In the genomic region with DNA sequence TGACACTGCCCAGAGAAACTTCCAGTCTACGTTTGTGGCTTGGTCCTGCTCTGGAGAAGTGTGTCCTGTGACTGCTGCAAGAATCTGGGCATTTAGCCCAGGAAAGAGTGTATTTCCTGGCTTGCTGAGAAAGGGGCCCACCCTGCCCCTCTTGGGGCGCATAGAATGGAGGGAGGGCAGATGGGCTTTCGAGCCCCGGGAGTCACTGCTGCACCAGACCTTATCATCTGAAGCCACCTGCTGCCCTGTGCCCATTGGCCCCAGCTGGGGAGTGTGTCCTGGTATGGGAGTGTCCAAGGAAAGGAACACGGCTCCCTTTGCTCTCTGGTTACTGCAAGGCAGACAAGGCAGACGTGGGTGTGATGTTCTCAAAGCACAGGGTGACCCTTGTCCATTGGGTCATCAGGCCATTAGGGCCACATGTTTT, we compare ENCODE assay signal across 8 mouse cellular contexts. TPM values are rescaled to one million over a fixed set of nuclear protein-coding genes. Genes with fewer than 3 reads are reported as not detected.
DNase-seq lines count a peak whose midpoint lies in the region; ATAC-seq lines count a peak whose summit lies in the region.

No protein-coding gene starts in this region.

- peaks cover 56% of the 10 kb centered on the region for H3K4me1 ChIP-seq in midbrain, embryonic 10.5 days
- H3K4me1 ChIP-seq in midbrain, embryonic 11.5 days (ENCODE audit: control insufficient read depth, insufficient read depth, low read length), result peaks cover 34% of the 10 kb centered on the region
- H3K4me1 ChIP-seq in heart, embryonic 14.5 days (ENCODE audit: control insufficient read depth in 2 of 2, insufficient read depth in 2 of 2, low read length in 2 of 2), result peaks cover 65 to 74% of the 10 kb centered on the region in 2 experiments
- H3K4me1 ChIP-seq in limb, embryonic 13.5 days, result peaks cover 70% of the 10 kb centered on the region
- H3K4me1 ChIP-seq in stomach, embryonic 14.5 days (ENCODE audit: control insufficient read depth, insufficient read depth, low read length), result peaks cover 47% of the 10 kb centered on the region

- H3K27me3 ChIP-seq in midbrain, embryonic 10.5 days (ENCODE audit: low read depth, poor library complexity, severe bottlenecking), result no peaks in the 10 kb centered on the region
- H3K27me3 ChIP-seq in midbrain, embryonic 11.5 days (ENCODE audit: control insufficient read depth, insufficient read depth, low read length), result no peaks in the 10 kb centered on the region
- H3K27me3 ChIP-seq in heart, embryonic 14.5 days (ENCODE audit: control insufficient read depth, insufficient read depth, low read length), result no peaks in the 10 kb centered on the region
- H3K27me3 ChIP-seq in limb, embryonic 13.5 days, result no peaks in the 10 kb centered on the region
- no peaks in the 10 kb centered on the region for H3K27me3 ChIP-seq in stomach, embryonic 14.5 days (ENCODE audit: control insufficient read depth, insufficient read depth, low read length)

- no peak overlapping the region for H3K4me2 ChIP-seq in midbrain, embryonic 11.5 days
- H3K4me2 ChIP-seq in heart, embryonic 14.5 days (ENCODE audit: low read length), result peak overlapping the region; percentile 40
- H3K4me2 ChIP-seq in limb, embryonic 13.5 days (replicated peaks), result 0 out of 2 replicates have a peak overlapping the region, but pooled peaks have one; percentile 11
- H3K4me2 ChIP-seq in stomach, embryonic 14.5 days (replicated peaks; ENCODE audit: low read depth, low read length), result no peak overlapping the region

- no peak for ATAC-seq in midbrain, embryonic 11.5 days (ENCODE audit: low FRiP score)
- peak; percentile 74 for ATAC-seq in heart, embryonic 14.5 days (ENCODE audit: insufficient number of reproducible peaks, insufficient read depth, low FRiP score, low read depth)
- peak; percentile 64 for ATAC-seq in limb, embryonic 13.5 days (ENCODE audit: low FRiP score, low read depth)
- peak; percentile 78 for ATAC-seq in stomach, embryonic 14.5 days (ENCODE audit: insufficient number of reproducible peaks, insufficient read depth, low FRiP score, low read depth)

- no peak overlapping the region for H3K4me3 ChIP-seq in midbrain, embryonic 10.5 days
- no peak overlapping the region for H3K4me3 ChIP-seq in midbrain, embryonic 11.5 days (ENCODE audit: low read depth, low read length)
- no peak overlapping the region for H3K4me3 ChIP-seq in heart, embryonic 14.5 days (ENCODE audit: control insufficient read depth in 1 of 2, insufficient read depth in 1 of 2, low read depth in 1 of 2, low read length in 2 of 2)
- H3K4me3 ChIP-seq in limb, embryonic 13.5 days, result no peak overlapping the region
- H3K4me3 ChIP-seq in stomach, embryonic 14.5 days (ENCODE audit: low read depth, low read length), result no peak overlapping the region

- H3K36me3 ChIP-seq in midbrain, embryonic 10.5 days, result peaks cover 7% of the 10 kb centered on the region
- no peaks in the 10 kb centered on the region for H3K36me3 ChIP-seq in midbrain, embryonic 11.5 days (ENCODE audit: control insufficient read depth, insufficient read depth, low read length)
- H3K36me3 ChIP-seq in heart, embryonic 14.5 days (ENCODE audit: control insufficient read depth, insufficient read depth, low read length), result no peaks in the 10 kb centered on the region
- H3K36me3 ChIP-seq in limb, embryonic 13.5 days, result peaks cover 7% of the 10 kb centered on the region
- H3K36me3 ChIP-seq in stomach, embryonic 14.5 days (ENCODE audit: control insufficient read depth, insufficient read depth, low read length), result peaks cover 2% of the 10 kb centered on the region; the same call in 1 of the 2 replicates

- peak overlapping the region; percentile 57; the same call in 1 of the 2 replicates for H3K27ac ChIP-seq in midbrain, embryonic 10.5 days (replicated peaks)
- no peak overlapping the region for H3K27ac ChIP-seq in midbrain, embryonic 11.5 days (ENCODE audit: low read depth, low read length)
- H3K27ac ChIP-seq in heart, embryonic 14.5 days (replicated peaks in 1 of 2; ENCODE audit: control insufficient read depth in 1 of 2, insufficient read depth in 1 of 2, low read depth in 2 of 2, low read length in 2 of 2), result peak overlapping the region; percentile 85 to 92
- peak overlapping the region; percentile 28; the same call in 1 of the 2 replicates for H3K27ac ChIP-seq in limb, embryonic 13.5 days
- peak overlapping the region; percentile 17; the same call in 1 of the 2 replicates for H3K27ac ChIP-seq in stomach, embryonic 14.5 days (ENCODE audit: low read length)

- H3K9me3 ChIP-seq in midbrain, embryonic 10.5 days (replicated peaks), result no peaks in the 10 kb centered on the region
- no peaks in the 10 kb centered on the region for H3K9me3 ChIP-seq in midbrain, embryonic 11.5 days (ENCODE audit: control insufficient read depth, low read length)
- no peaks in the 10 kb centered on the region for H3K9me3 ChIP-seq in heart, embryonic 14.5 days (ENCODE audit: control insufficient read depth, low read length)
- no peaks in the 10 kb centered on the region for H3K9me3 ChIP-seq in limb, embryonic 13.5 days
- H3K9me3 ChIP-seq in stomach, embryonic 14.5 days (ENCODE audit: control insufficient read depth, low read depth, low read length), result no peaks in the 10 kb centered on the region

- no peak overlapping the region for H3K9ac ChIP-seq in midbrain, embryonic 11.5 days (ENCODE audit: low read length)
- H3K9ac ChIP-seq in heart, embryonic 14.5 days (ENCODE audit: low read length), result no peak overlapping the region
- H3K9ac ChIP-seq in limb, embryonic 13.5 days, result no peak overlapping the region
- H3K9ac ChIP-seq in stomach, embryonic 14.5 days (replicated peaks; ENCODE audit: low read depth, low read length), result no peak overlapping the region; the same call in 1 of the 2 replicates

- 65% methylated on average over 6 of the region's 6 CpGs for WGBS in midbrain, embryonic 10.5 days
- 67% methylated on average over 6 of the region's 6 CpGs for WGBS in midbrain, embryonic 11.5 days
- WGBS in heart, embryonic 14.5 days, result 5% methylated on average over 6 of the region's 6 CpGs
- whole genome bisulfite sequencing in limb, embryonic 13.5 days, result 31% methylated on average over 6 of the region's 6 CpGs
- 27% methylated on average over 6 of the region's 6 CpGs for WGBS in stomach, embryonic 14.5 days

- DNase-seq in midbrain, embryonic 10.5 days (ENCODE audit: low spot score), result no peak
- DNase-seq in midbrain, embryonic 11.5 days (ENCODE audit: low spot score, missing footprints), result no peak
- no peak for DNase-seq in ovary, adult 18-20 months (ENCODE audit: low spot score)
- no peak for DNase-seq in frontal cortex, postnatal 10 days (ENCODE audit: low spot score in 2 of 2)
- DNase-seq in cerebellum, adult 18-20 months, result no peak

RNA-seq across cellular contexts. Expression of gene Nek6, which starts 19.5 kb away (rescaled TPM):
- polyA plus RNA-seq in midbrain, embryonic 10.5 days (2016; fragmentation: Nextera tagmentation; extraction: Ambion mirVana), result 87.4 and 96.9 TPM in 2 replicates
- 87.3 and 92.3 TPM in 2 replicates for polyA plus RNA-seq in midbrain, embryonic 11.5 days (2014; fragmentation: Nextera tagmentation; extraction: Ambion mirVana)
- polyA plus RNA-seq in heart, embryonic 14.5 days (2014; fragmentation: Nextera tagmentation; extraction: Ambion mirVana), result 57.7 and 69.7 TPM in 2 replicates
- 179 and 181 TPM in 2 replicates for polyA plus RNA-seq in limb, embryonic 13.5 days (2015; fragmentation: Nextera tagmentation; extraction: Ambion mirVana)
- polyA plus RNA-seq in stomach, embryonic 14.5 days (2014; fragmentation: Nextera tagmentation; extraction: Ambion mirVana), result 132 and 136 TPM in 2 replicates

Comparison
In these comparisons a context has a peak if more than half of its experiments do, and no peak if none do; other contexts are left out.
1. H3K4me2 ChIP-seq: peak in heart, embryonic 14.5 days (single experiment) and limb, embryonic 13.5 days (single experiment); none in midbrain, embryonic 11.5 days (single experiment) and stomach, embryonic 14.5 days (single experiment).